Mouse (Mus musculus): ENCODE data around the gene Dock9. TPM values are rescaled to one million over a fixed set of nuclear protein-coding genes. Genes with fewer than 3 reads are reported as not detected.

Gene Dock9
- total and polyA plus RNA-seq, 3 experiments, result 19.8 to 25.7 (median 24.0) TPM

DNA sequence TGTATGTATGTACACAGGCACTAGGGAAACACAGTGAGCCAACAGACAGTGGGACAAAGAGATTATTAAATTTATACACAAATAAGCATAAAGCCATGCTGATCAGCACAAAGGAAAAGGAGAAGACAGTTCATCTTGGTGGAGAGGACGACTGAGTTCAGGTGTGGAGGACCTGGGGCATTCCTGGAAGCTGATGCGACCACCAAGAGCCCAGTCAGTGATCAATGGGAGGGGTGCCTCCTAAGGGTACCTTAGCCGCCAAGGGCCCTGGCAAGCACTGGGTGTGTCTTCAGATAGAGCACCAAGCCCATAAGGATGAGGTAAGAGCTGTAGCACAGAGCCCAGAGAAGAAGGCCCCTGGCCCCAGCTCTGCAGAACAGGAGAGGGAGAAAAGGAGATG, 8.4 kb downstream of the Dock9 start:
- WGBS, result 89% methylated on average over 3 of the region's 3 CpGs

DNA sequence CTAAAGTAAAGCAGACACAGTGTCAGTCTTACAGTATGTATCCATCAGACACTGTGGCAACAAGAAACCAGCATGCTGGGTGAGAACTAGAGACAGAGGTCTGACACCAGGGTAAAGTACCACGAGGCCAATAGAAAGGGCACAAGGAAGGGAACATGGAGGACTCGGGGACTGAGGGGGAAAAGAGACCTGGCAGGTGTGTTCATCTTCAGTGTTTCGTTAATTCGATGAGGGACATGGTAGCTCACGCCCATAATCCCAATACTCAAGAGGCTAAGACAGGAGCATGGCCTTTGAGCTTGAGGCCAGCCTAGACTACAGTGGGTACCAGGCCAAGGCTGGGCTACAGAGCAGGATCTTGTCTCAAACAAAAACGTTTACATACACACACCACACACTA, 9.2 kb downstream of the Dock9 start:
- intact Hi-C loops (cut with DNase I), result no loop called here

More for the DNA sequence above, 8.4 kb downstream of the Dock9 start:
- no peak overlapping the region for H3K27ac ChIP-seq
- H3K9ac ChIP-seq (ENCODE audit: low read depth, low read length), result no peak overlapping the region
- no peaks in the 10 kb centered on the region for H3K36me3 ChIP-seq (ENCODE audit: control insufficient read depth, insufficient read depth, low read length)
- H3K79me2 ChIP-seq (replicated peaks; ENCODE audit: control insufficient read depth, insufficient read depth, low read length), result no peaks in the 10 kb centered on the region
- H3K4me1 ChIP-seq (ENCODE audit: control insufficient read depth, insufficient read depth, low read length), result peaks cover 4% of the 10 kb centered on the region
- intact Hi-C loops (cut with DNase I), result no loop called here
- no peak overlapping the region for H3K4me3 ChIP-seq
- no peaks in the 10 kb centered on the region for H3K27me3 ChIP-seq (ENCODE audit: control insufficient read depth, insufficient read depth, low read length)
- no peak for DNase-seq
- TF ChIP-seq CTCF (IDR thresholded peaks at IDR 0.05) (no peak), POLR2A (IDR thresholded peaks at IDR 0.05; ENCODE audit: insufficient read depth, low read depth, low read length) (no peak), EP300 (IDR thresholded peaks at IDR 0.05; ENCODE audit: insufficient read depth, low read depth, low read length) (no peak)

DNA sequence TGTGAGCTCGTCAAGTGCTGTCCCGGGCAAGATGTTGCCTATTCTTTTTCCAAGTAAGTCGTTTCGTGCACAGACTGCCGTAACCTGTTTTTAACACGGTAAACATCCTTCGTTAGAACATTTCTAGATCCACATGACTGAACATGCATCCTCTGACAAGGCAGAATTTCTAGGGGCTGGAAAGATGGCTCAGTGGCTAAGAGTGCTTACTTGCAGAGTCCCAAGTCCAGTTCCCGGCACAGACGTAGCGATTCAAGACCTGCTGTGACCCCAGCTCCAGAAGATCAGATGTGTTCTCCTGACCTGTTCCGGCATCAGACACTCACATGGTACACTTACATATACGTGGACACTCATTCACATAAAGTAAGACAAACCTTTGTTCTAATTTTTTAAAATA, 10.2 kb downstream of the Dock9 start:
- WGBS, result 91% methylated on average over 12 of the region's 12 CpGs
- no peak overlapping the region for H3K9ac ChIP-seq (ENCODE audit: low read depth, low read length)
- no peak for DNase-seq
- H3K27ac ChIP-seq, result no peak overlapping the region
- H3K79me2 ChIP-seq (replicated peaks; ENCODE audit: control insufficient read depth, insufficient read depth, low read length), result no peaks in the 10 kb centered on the region
- intact Hi-C loops (cut with DNase I), result no loop called here
- no peaks in the 10 kb centered on the region for H3K36me3 ChIP-seq (ENCODE audit: control insufficient read depth, insufficient read depth, low read length)
- TF ChIP-seq POLR2A (IDR thresholded peaks at IDR 0.05; ENCODE audit: insufficient read depth, low read depth, low read length), result no peak
- no peak for TF ChIP-seq EP300 (IDR thresholded peaks at IDR 0.05; ENCODE audit: insufficient read depth, low read depth, low read length)
- no peak for TF ChIP-seq CTCF (IDR thresholded peaks at IDR 0.05)
- H3K4me1 ChIP-seq (ENCODE audit: control insufficient read depth, insufficient read depth, low read length), result no peaks in the 10 kb centered on the region; the same call in 1 of the 2 replicates
- H3K4me3 ChIP-seq, result no peak overlapping the region
- no peaks in the 10 kb centered on the region for H3K27me3 ChIP-seq (ENCODE audit: control insufficient read depth, insufficient read depth, low read length)

More for the DNA sequence above, 9.2 kb downstream of the Dock9 start:
- no peak overlapping the region for H3K9ac ChIP-seq (ENCODE audit: low read depth, low read length)
- H3K27me3 ChIP-seq (ENCODE audit: control insufficient read depth, insufficient read depth, low read length), result no peaks in the 10 kb centered on the region
- no peaks in the 10 kb centered on the region for H3K79me2 ChIP-seq (replicated peaks; ENCODE audit: control insufficient read depth, insufficient read depth, low read length)
- TF ChIP-seq CTCF (IDR thresholded peaks at IDR 0.05) (no peak), POLR2A (IDR thresholded peaks at IDR 0.05; ENCODE audit: insufficient read depth, low read depth, low read length) (no peak), EP300 (IDR thresholded peaks at IDR 0.05; ENCODE audit: insufficient read depth, low read depth, low read length) (no peak)
- 90% methylated on average over 6 of the region's 6 CpGs for WGBS
- H3K27ac ChIP-seq, result no peak overlapping the region
- peaks cover 2% of the 10 kb centered on the region; the same call in 1 of the 2 replicates for H3K4me1 ChIP-seq (ENCODE audit: control insufficient read depth, insufficient read depth, low read length)
- no peaks in the 10 kb centered on the region for H3K36me3 ChIP-seq (ENCODE audit: control insufficient read depth, insufficient read depth, low read length)
- DNase-seq, result no peak
- H3K4me3 ChIP-seq, result no peak overlapping the region

DNA sequence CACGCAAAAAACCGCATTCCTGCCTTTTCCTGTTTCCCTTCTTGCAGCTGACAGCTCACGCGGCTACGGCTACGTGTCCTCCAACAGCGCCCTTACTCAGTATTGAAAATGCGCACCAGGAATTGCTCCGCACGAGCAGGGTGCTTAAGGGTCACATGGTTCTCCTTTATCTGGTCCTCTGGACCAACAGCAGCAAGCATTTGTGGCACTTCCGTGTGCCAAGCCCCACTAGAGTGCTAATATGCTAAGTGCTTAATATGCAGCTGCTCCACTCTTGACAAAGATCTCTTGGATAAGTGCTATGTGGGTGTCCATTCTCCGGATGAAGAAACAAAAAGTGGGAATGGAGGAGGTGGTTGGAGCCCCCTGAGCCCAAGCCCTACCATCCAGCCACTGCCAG, 10.7 kb downstream of the Dock9 start:
- no peaks in the 10 kb centered on the region for H3K79me2 ChIP-seq (replicated peaks; ENCODE audit: control insufficient read depth, insufficient read depth, low read length)
- no peaks in the 10 kb centered on the region for H3K27me3 ChIP-seq (ENCODE audit: control insufficient read depth, insufficient read depth, low read length)
- H3K9ac ChIP-seq (ENCODE audit: low read depth, low read length), result no peak overlapping the region
- TF ChIP-seq CTCF (IDR thresholded peaks at IDR 0.05), result no peak
- no peak for TF ChIP-seq EP300 (IDR thresholded peaks at IDR 0.05; ENCODE audit: insufficient read depth, low read depth, low read length)
- no peak for TF ChIP-seq POLR2A (IDR thresholded peaks at IDR 0.05; ENCODE audit: insufficient read depth, low read depth, low read length)
- intact Hi-C loops (cut with DNase I), result no loop called here
- WGBS, result 72% methylated on average over 12 of the region's 12 CpGs
- DNase-seq, result no peak
- no peak overlapping the region for H3K27ac ChIP-seq
- H3K36me3 ChIP-seq (ENCODE audit: control insufficient read depth, insufficient read depth, low read length), result no peaks in the 10 kb centered on the region
- H3K4me1 ChIP-seq (ENCODE audit: control insufficient read depth, insufficient read depth, low read length), result no peaks in the 10 kb centered on the region; the same call in 1 of the 2 replicates
- H3K4me3 ChIP-seq, result no peak overlapping the region

DNA sequence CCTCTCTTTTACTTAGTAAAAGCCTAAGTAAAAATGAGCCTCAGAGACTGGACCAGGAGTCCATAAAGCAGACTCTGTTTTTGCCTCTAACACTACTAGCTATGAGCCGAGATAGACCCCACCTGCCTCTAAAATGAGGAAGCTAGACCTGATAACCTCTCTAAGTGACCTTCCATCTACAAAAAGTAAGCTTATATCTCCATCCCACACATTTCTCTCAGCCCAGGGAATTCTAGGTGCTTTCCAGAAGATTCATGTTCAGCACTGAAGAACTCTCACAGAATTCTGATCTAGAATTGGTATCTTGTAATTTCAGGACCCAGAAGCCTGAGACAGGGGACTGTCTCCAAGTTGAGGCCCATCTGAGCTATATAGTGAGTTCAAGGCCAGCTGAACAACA, 12.2 kb downstream of the Dock9 start:
- H3K79me2 ChIP-seq (replicated peaks; ENCODE audit: control insufficient read depth, insufficient read depth, low read length), result no peaks in the 10 kb centered on the region
- H3K27me3 ChIP-seq (ENCODE audit: control insufficient read depth, insufficient read depth, low read length), result no peaks in the 10 kb centered on the region
- DNase-seq, result no peak
- no peaks in the 10 kb centered on the region; the same call in 1 of the 2 replicates for H3K36me3 ChIP-seq (ENCODE audit: control insufficient read depth, insufficient read depth, low read length)
- no peak for TF ChIP-seq POLR2A (IDR thresholded peaks at IDR 0.05; ENCODE audit: insufficient read depth, low read depth, low read length)
- TF ChIP-seq CTCF (IDR thresholded peaks at IDR 0.05), result no peak
- TF ChIP-seq EP300 (IDR thresholded peaks at IDR 0.05; ENCODE audit: insufficient read depth, low read depth, low read length), result no peak
- intact Hi-C loops (cut with DNase I), result no loop called here
- no peak overlapping the region for H3K27ac ChIP-seq
- H3K4me1 ChIP-seq (ENCODE audit: control insufficient read depth, insufficient read depth, low read length), result peaks cover 4% of the 10 kb centered on the region
- H3K4me3 ChIP-seq, result no peak overlapping the region
- 49% methylated on average over 1 of the region's 1 CpGs for WGBS
- no peak overlapping the region for H3K9ac ChIP-seq (ENCODE audit: low read depth, low read length)

- intact Hi-C loops (cut with DNase I), result loop anchor here (2.0 kb wide), 1 partner anchor 16 kb away; the partner anchor contains the start of gene Dock9
- Histone ChIP-seq H3K27me3 (ENCODE audit: control insufficient read depth, insufficient read depth, low read length) (no peaks in the 10 kb centered on the region), H3K36me3 (ENCODE audit: control insufficient read depth, insufficient read depth, low read length) (peaks cover 2% of the 10 kb centered on the region; the same call in 1 of the 2 replicates), H3K4me1 (ENCODE audit: control insufficient read depth, insufficient read depth, low read length) (peaks cover 7% of the 10 kb centered on the region), H3K79me2 (replicated peaks; ENCODE audit: control insufficient read depth, insufficient read depth, low read length) (0 out of 2 replicates have a peak, but pooled peaks cover 2% of the 10 kb centered on the region), H3K9ac (ENCODE audit: low read depth, low read length) (no peak overlapping the region), H3K27ac (peak overlapping the region; percentile 93), H3K4me3 (peak overlapping the region; percentile 23)
- WGBS, result 47% methylated on average over 12 of the region's 12 CpGs
- peak; percentile 56 to 73 for DNase-seq
- no peak for TF ChIP-seq CTCF (IDR thresholded peaks at IDR 0.05)
- TF ChIP-seq EP300 (IDR thresholded peaks at IDR 0.05; ENCODE audit: insufficient read depth, low read depth, low read length), result peak; percentile 97
- peak; percentile 86 for TF ChIP-seq POLR2A (IDR thresholded peaks at IDR 0.05; ENCODE audit: insufficient read depth, low read depth, low read length)
Observed at GRCm38 (mm10) chr14:121780942-121781531, 16.6 kb downstream of the Dock9 start.
